Mouse (Mus musculus) heart, postnatal 0 days (tissue): ENCODE results near the gene Rcn2.

ENCODE experiments used
- CTCF ChIP-seq: IDR thresholded peaks from 2 replicates; pipeline ENCODE4 v1.5.1; 2016; ENCODE audit warnings: antibody characterized with exemption, control low read depth, low read depth
- EP300 ChIP-seq: IDR thresholded peaks from 2 replicates; pipeline ENCODE4 v1.6.1; 2016; ENCODE audit warnings: antibody characterized with exemption, low read depth

DNA sequence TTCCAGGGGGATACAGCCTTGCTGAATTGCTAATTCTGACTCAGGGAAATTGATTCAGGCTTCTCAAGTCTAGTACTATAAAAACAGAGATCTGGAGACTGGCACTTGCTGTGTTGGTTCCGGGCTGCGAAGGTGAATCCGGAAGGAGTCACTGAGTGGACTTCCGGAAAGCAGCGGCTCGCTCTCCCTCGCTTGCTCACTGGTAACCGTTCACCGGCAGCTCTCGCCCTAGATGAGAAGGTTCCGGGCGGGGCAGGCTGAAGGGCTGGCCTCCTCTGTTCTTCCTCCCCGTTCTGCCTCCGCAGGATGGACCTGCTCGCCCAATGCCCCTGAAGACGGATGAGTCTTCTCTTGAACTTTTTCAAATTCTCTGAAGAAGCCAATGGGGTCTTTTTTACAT is 14.4 kb upstream of the Rcn2 start:
- TF ChIP-seq EP300 (no peak), CTCF (no peak)
